Mouse (Mus musculus) testis, adult 2 months (tissue): Measurements from ENCODE around the gene Prkaa2.

Source experiments
- CTCF ChIP-seq: fragments of 200-500 bp; IDR thresholded peaks from 2 replicates; pipeline ENCODE4 v1.5.1; 2012; ENCODE audit warnings: low read depth, mild to moderate bottlenecking, inconsistent platforms, low read length, moderate library complexity; ENCODE audit not compliant: control insufficient read depth, insufficient read depth, insufficient replicate concordance
- POLR2A ChIP-seq: fragments of 200-500 bp; IDR thresholded peaks from 2 replicates; pipeline ENCODE4 v1.6.1; 2012; ENCODE audit warnings: low read depth, mild to moderate bottlenecking, inconsistent platforms, low read length, moderate library complexity; ENCODE audit not compliant: control insufficient read depth

- TF ChIP-seq POLR2A (no peak), CTCF (no peak)
These were observed 122.1 kb downstream of the Prkaa2 start for GRCm38 (mm10) chr4:104987631-104988030.
